Mouse (Mus musculus) left cerebral cortex, adult 6 months (tissue): Measurements from ENCODE around the gene Lsm5. TPM values are rescaled to one million over a fixed set of nuclear protein-coding genes. Genes with fewer than 3 reads are reported as not detected.

ENCODE experiments used
- long read RNA-seq, 2 experiments: library from polyadenylated mRNA; unstranded; transcript quantifications; one replicate each; pipeline ENCODE4 v2.0.0; 2019 to 2020
- polyA plus RNA-seq: library from polyadenylated mRNA; unstranded; fragments of <200 nt; fragmentation: Nextera tagmentation; gene quantifications from 2 replicates; pipeline ENCODE4 v1.2.3, GENCODE M21; 2021

Lsm5 gene
- polyA plus RNA-seq = 31.8 and 39.8 TPM in 2 replicates
- long read RNA-seq, experiment 1, partial matches to known transcripts = 0 of 2 reads
- long read RNA-seq, experiment 1, other reads (novel, unspliced or antisense) = 0 of 2 reads
- long read RNA-seq, experiment 2, transcript Lsm5-201 (5 exons, 494 nt) = major isoform, 17 of 21 reads
- long read RNA-seq, experiment 2, partial matches to known transcripts = 0 of 21 reads
- long read RNA-seq, experiment 2, other reads (novel, unspliced or antisense) = 4 of 21 reads

GRCm38 (mm10) chr6:56703931-56704900 is at the start of gene Lsm5:
Lsm5 (minus strand) TSS chr6:56704710.

DNA sequence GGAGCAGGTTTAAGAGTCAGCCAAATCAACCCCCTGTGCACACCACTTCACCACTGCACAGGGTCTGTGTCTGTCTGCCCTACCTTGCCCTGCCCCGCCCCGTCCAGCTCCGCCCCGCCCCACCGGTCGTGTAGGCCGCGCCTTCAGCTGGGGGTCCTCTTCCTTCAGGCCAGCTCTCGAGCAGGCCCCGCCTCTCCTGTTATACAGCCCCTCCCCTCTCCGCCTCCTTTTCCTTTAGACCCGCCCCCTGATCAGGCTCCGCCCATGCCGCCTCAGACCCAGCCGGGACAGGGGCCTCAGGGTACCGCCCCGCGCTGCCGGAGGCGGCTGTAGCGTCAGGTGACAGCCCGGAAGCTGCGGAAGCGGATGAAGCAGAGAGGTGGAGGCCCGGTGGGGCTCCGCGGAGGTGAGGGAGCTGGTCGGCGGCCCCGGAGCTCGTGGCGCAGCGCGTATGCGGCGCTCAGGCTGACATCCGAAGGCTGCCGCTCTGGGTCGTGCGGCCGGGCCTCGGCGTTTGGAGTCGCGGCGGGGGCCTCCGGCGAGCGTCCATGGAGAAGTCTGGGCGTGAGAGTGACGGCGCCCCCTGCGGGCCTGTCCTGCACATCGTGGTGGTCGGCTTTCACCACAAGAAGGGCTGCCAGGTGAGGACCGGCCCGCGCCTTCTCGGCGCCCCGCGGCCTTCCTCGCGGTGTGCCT is 10.2 kb upstream of the Lsm5 start, which contains the start of gene Avl9:
Gene Avl9 (plus strand): TSS at position 326 of the 696 bp plus-strand sequence.

Other genes with a start within 250 kb of the Lsm5 start
- 1.5 and 1.9 TPM in 2 replicates for gene Pde1c, start 135.6 kb downstream of the Lsm5 start, polyA plus RNA-seq
- gene Avl9, start 10.2 kb upstream of the Lsm5 start, polyA plus RNA-seq = 5.5 and 5.8 TPM in 2 replicates
- gene Kbtbd2, start 93.1 kb upstream of the Lsm5 start, polyA plus RNA-seq = 25.4 and 28.5 TPM in 2 replicates
- gene Fkbp9, start 127.3 kb upstream of the Lsm5 start, polyA plus RNA-seq = 21.4 and 27.4 TPM in 2 replicates
- gene Nt5c3, start 219.2 kb upstream of the Lsm5 start, polyA plus RNA-seq = 116 and 128 TPM in 2 replicates
- gene Vmn1r4, start 219.3 kb upstream of the Lsm5 start, polyA plus RNA-seq = 0.09 and 0.29 TPM in 2 replicates